Mouse (Mus musculus) brown adipose tissue, adult 24 weeks (tissue): ENCODE results near the gene Ghrhr. TPM values are rescaled to one million over a fixed set of nuclear protein-coding genes. Genes with fewer than 3 reads are reported as not detected.

Source experiments
- H3K27ac ChIP-seq: fragments of 200-500 bp; replicated peaks from 2 replicates; pipeline ENCODE4 v1.5.1; 2012; ENCODE audit warnings: low read depth, mild to moderate bottlenecking, low read length
- H3K4me1 ChIP-seq: fragments of 200-500 bp; 2 replicates; pipeline ENCODE4 v1.6.1; 2012; ENCODE audit warnings: low read length, mixed read lengths; ENCODE audit not compliant: control insufficient read depth, insufficient read depth, insufficient read length
- H3K4me3 ChIP-seq: fragments of 200-500 bp; 2 replicates; pipeline ENCODE4 v1.5.1; 2012; ENCODE audit warnings: low read depth, mild to moderate bottlenecking, low read length, moderate library complexity; ENCODE audit not compliant: insufficient read depth
- polyA plus RNA-seq: library from polyadenylated mRNA; stranded (reverse); fragments of >200 nt; gene quantifications from 2 replicates; pipeline ENCODE4 v1.2.4, GENCODE M21; 2012; ENCODE audit not compliant: missing spikeins, insufficient read depth, insufficient read length

Ghrhr gene
- polyA plus RNA-seq, 1 experiment: not detected

GRCm38 (mm10) chr6:55432121-55432520 lies 56.0 kb downstream of the Ghrhr start:
- Histone ChIP-seq H3K27ac (no peak overlapping the region), H3K4me3 (no peak overlapping the region), H3K4me1 (no peaks in the 10 kb centered on the region)

GRCm38 (mm10) chr6:55434360-55434759 lies 58.3 kb downstream of the Ghrhr start:
- no peak overlapping the region for H3K27ac ChIP-seq
- no peak overlapping the region for H3K4me3 ChIP-seq
- no peaks in the 10 kb centered on the region for H3K4me1 ChIP-seq

GRCm38 (mm10) chr6:55435266-55436159 lies 59.4 kb downstream of the Ghrhr start:
- H3K4me3 ChIP-seq: no peak overlapping the region
- H3K4me1 ChIP-seq: no peaks in the 10 kb centered on the region
- H3K27ac ChIP-seq: no peak overlapping the region

GRCm38 (mm10) chr6:55437919-55438318 lies 61.8 kb downstream of the Ghrhr start:
- Histone ChIP-seq H3K4me3 (no peak overlapping the region), H3K27ac (no peak overlapping the region), H3K4me1 (no peaks in the 10 kb centered on the region)

Other genes with a start within 250 kb of the Ghrhr start
- gene Crhr2, start 243.3 kb upstream of the Ghrhr start, polyA plus RNA-seq: 2.1 TPM in 1 of 2 replicates, not detected in the other
- 26.8 and 28.7 TPM in 2 replicates for gene Inmt, start 201.3 kb upstream of the Ghrhr start, polyA plus RNA-seq
- 0.52 and 2.8 TPM in 2 replicates for gene Mindy4, start 172.9 kb upstream of the Ghrhr start, polyA plus RNA-seq
- gene Aqp1, start 39.9 kb upstream of the Ghrhr start, polyA plus RNA-seq: 63.6 and 153 TPM in 2 replicates
- gene Adcyap1r1, start 75.7 kb downstream of the Ghrhr start, polyA plus RNA-seq: 1.5 and 2.4 TPM in 2 replicates